Mouse (Mus musculus): ENCODE data around the gene Zfp94.

The Zfp94 gene

GRCm38 (mm10) chr7:24316567-24317092 lies at the start of gene Zfp94:
Zfp94 (minus strand) TSS chr7:24316666.
- peak; percentile 97 for DNase-seq (ENCODE audit: low read depth, low spot score)

- DNase-seq (ENCODE audit: low read depth, low spot score): no peak
These were observed 49.0 kb upstream of the Zfp94 start for GRCm38 (mm10) chr7:24365258-24366014.

GRCm38 (mm10) chr7:24364827-24365226 lies 48.4 kb upstream of the Zfp94 start:
- peak; percentile 81 for DNase-seq (ENCODE audit: low read depth, low spot score)

- peak; percentile 42 for DNase-seq (ENCODE audit: low read depth, low spot score)
These were observed 46.8 kb upstream of the Zfp94 start for GRCm38 (mm10) chr7:24363228-24363627.

DNA sequence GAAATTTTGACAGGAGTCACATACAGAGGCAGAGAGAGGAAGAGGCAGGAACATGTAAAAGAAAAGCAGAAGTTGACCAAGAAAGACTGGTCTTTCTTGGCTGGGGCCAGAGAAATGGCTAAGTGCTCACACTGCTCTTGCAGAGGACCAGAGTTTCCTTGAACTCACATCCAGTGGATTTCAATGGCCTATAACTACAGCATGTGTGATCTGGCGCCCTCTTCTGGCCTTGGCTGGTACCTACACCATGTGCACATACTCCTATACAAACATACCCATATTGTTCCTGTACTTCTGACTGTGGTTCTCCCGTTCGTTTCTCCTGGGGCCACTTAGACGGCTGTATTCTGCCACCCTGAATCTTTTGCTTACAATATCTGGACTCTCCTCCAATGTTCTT lies 44.5 kb upstream of the Zfp94 start:
- DNase-seq (ENCODE audit: low read depth, low spot score): peak; percentile 73

DNA sequence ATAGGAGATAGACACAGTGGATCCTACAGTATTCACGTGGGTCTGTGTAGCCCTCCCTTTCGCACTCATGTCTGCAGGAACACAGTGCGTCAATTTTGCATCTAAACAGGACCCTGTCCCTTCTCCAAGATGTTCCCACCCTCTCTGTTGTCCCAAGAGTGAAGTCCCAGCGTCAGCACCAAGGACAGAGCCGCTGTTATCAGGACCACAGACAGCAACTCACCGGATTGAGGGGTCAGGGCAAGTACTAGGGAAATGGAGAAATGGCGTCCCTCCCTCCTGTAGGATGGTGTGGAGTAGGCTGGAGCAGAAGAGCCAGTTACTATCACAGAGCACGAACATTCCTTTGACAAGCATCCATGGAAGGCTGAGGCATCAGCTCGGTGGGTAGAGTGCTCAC lies 42.8 kb upstream of the Zfp94 start:
- DNase-seq (ENCODE audit: low read depth, low spot score): peak; percentile 71

DNA sequence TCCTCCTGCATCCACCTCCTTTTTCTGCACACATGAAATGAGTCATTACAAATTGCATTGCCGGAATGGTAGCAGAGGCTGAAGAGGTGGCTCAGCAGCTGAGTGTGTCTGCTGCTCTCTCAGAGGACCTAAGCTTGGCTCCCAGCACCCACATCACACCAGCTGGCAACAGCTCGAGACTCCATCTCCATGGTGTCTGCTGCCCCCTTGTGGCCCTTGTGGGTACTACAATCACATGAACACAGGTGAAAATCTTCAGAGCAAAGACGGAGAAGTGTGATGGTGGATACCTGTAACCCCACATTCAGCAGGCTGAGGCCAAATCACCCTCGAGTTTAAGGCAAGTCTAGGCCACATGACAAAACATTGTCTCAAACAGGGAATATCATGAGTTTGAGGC lies 41.4 kb upstream of the Zfp94 start:
- DNase-seq (ENCODE audit: low read depth, low spot score): peak; percentile 64

GRCm38 (mm10) chr7:24356081-24356480 lies 39.6 kb upstream of the Zfp94 start:
- DNase-seq (ENCODE audit: low read depth, low spot score): no peak

DNA sequence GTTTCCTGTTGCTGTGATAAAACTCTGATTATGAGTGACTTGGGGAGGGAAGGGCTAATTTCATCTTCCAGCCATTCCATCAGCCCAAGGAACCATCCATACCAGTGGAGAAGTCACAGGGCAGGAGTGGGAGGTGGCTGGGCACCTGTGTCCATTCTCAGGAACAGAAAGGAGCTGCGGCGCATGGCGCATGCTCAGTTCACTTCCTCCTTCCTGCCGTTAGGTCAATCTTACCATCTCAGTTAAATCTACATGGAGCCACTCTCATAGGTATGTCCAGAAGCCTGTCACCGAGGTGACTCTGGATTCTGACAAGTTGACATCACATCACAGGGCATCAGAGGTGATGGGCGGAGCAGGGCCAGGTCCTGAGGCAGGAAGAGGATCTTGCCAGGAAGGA lies 39.2 kb upstream of the Zfp94 start:
- DNase-seq (ENCODE audit: low read depth, low spot score): no peak

GRCm38 (mm10) chr7:24348896-24349295 lies 32.4 kb upstream of the Zfp94 start, which contains the start of gene Lypd5:
Lypd5 (plus strand) TSS chr7:24349196.
- DNase-seq (ENCODE audit: low read depth, low spot score): no peak

GRCm38 (mm10) chr7:24346444-24346843 lies 30.0 kb upstream of the Zfp94 start:
- DNase-seq (ENCODE audit: low read depth, low spot score): peak; percentile 30

DNA sequence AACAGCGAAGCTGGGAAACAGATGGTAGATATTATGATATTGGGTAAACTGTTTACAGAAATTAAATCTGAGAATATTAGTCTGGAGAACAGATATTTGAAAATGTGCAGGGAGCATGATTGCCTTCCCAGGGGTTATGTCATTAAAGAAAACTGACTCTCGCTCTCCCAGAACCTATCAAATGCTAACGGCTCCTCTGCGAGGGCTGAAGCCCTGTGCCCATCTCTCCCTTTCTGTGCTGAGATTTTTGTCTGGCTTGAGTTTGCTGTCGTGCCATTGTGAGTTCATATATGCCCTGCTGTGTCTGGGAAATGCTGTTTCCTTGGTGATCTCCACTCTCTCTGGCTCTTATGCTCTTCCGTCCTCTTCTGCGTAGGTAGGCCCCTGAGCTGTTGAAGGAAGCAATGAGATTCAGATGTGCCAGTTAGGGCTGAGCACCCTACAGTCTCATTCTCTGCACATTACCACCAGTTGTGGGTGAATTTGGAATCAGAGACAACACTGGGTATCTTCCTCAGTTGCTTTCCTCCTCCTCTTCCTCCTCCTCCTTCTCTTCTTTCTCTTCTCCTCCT lies 27.3 kb upstream of the Zfp94 start:
- DNase-seq (ENCODE audit: low read depth, low spot score): no peak

DNA sequence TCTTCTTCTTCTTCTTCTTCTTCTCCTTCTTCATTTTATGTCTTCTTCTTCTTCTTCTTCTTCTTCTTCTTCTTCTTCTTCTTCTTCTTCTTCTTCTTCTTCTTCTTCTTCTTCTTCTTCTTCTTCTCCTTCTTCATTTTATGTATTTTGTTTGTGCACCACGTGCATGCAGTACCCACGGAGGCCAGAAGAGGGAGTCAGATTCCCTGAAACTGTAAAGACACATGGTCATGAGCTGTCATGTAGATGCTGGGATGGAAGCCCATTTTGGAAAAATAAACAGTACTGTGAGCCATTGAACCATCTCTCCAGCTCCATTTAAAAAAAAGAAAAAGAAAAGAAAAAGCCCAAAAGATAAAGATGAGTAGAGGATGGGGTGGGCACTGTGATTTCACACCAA lies 21.8 kb upstream of the Zfp94 start:
- peak; percentile 53 for DNase-seq (ENCODE audit: low read depth, low spot score)

- DNase-seq (ENCODE audit: low read depth, low spot score): peak; percentile 74
These were observed 19.3 kb upstream of the Zfp94 start for GRCm38 (mm10) chr7:24335699-24336309.

DNA sequence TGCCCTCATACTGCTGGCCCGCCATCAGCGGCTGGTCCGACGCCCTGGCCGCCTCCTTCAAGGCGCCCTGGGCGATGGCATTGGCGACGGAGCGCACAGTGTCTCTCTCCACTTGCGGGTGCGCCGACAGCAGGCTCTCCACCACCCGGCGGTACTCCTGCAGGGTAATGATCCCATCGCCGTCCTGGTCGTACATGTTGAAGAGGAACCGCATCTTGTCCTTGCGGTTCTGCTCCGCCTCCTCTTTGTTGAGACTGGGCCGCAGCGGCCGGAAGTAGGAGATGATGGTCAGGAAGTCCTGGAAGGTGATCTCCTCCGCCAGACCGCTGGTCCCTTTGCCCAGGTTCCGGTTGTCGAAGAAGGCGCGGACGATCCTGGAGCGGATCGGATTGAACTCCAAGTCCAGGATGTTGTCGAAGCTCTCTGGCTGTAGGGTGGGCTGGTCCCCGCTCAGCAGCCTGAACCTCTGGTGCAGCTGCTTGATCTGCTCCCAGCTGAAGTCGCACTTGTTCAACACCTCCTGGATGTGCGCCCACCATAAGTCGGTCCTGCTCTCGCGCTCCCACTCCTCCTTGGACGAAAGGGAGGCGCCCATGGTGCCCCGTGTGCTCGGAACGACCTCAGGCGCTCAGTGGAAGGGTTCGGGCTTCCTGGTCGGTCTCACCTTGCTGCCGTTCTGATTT lies 17.0 kb upstream of the Zfp94 start, which contains the start of gene Tescl:
Gene Tescl, minus strand, starts transcription at position 633 of the 683 bp plus-strand sequence.
- DNase-seq (ENCODE audit: low read depth, low spot score): peak; percentile 60

DNA sequence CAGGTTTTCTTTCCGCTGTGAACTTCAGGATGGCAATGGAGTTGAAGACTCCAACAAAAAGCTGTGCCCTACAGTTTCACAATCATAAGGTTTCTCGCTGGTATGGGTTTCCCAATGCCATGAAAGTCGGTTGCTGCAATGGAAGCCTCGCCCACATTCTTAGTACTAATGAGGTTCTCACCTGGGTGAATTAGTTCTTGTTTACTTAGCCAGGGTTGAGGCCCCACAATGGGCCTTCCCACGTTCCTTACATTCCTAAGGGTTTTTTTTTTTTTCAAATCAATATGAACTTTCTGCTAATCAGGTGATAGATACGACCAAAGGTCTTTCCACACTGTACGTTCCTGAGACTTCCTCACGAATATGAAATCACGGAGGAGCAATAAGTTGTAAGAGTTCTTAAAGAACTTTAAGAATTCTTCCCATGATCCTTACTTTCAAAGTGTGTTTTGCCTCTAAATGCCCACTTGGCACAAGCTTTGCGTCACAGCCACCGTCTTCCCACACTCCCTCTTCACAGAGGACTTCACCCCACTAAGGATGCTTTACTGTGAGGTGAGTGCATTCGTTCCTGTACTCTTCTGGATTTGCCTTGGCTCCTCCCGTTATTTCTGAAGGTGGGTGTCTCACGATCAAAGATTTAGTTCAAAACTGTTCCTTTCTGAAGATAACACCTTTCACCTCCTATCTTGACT lies 11.0 kb upstream of the Zfp94 start:
- no peak for DNase-seq (ENCODE audit: low read depth, low spot score)

- no peak for DNase-seq (ENCODE audit: low read depth, low spot score)
These were observed 10.0 kb upstream of the Zfp94 start for GRCm38 (mm10) chr7:24326273-24327135.

GRCm38 (mm10) chr7:24325675-24326128 lies 9.2 kb upstream of the Zfp94 start:
- DNase-seq (ENCODE audit: low read depth, low spot score): peak; percentile 36

GRCm38 (mm10) chr7:24325197-24325596 lies 8.7 kb upstream of the Zfp94 start:
- no peak for DNase-seq (ENCODE audit: low read depth, low spot score)

GRCm38 (mm10) chr7:24322593-24322992 lies 6.1 kb upstream of the Zfp94 start:
- no peak for DNase-seq (ENCODE audit: low read depth, low spot score)
